Mouse (Mus musculus) right cerebral cortex, postnatal 4 days (tissue): ENCODE data around the gene 1700016D06Rik.

Experiments
- DNase-seq: peaks from one replicate; pipeline ENCODE4 v3.0.0-alpha.2; 2022

The 1700016D06Rik gene

GRCm38 (mm10) chr8:11701428-11701827, 565 bp upstream of the 1700016D06Rik start:
- DNase-seq = no peak

- peak; percentile 93 for DNase-seq
Measured at GRCm38 (mm10) chr8:11700060-11701032, 517 bp downstream of the 1700016D06Rik start.

- no peak for DNase-seq
Measured at GRCm38 (mm10) chr8:11699442-11700001, 1.3 kb downstream of the 1700016D06Rik start.

- no peak for DNase-seq
Measured at GRCm38 (mm10) chr8:11697467-11697866, 3.4 kb downstream of the 1700016D06Rik start.

GRCm38 (mm10) chr8:11696176-11696575, 4.7 kb downstream of the 1700016D06Rik start:
- DNase-seq = no peak

GRCm38 (mm10) chr8:11693972-11694371, 6.9 kb downstream of the 1700016D06Rik start:
- DNase-seq = no peak

- DNase-seq = no peak
Measured at GRCm38 (mm10) chr8:11692455-11692854, 8.4 kb downstream of the 1700016D06Rik start.

- no peak for DNase-seq
Measured at GRCm38 (mm10) chr8:11691761-11692160, 9.1 kb downstream of the 1700016D06Rik start.

GRCm38 (mm10) chr8:11691284-11691683, 9.6 kb downstream of the 1700016D06Rik start:
- DNase-seq = no peak

- DNase-seq = no peak
Measured at GRCm38 (mm10) chr8:11689945-11690344, 10.9 kb downstream of the 1700016D06Rik start.

- no peak for DNase-seq
Measured at GRCm38 (mm10) chr8:11687251-11687650, 13.6 kb downstream of the 1700016D06Rik start.

GRCm38 (mm10) chr8:11684558-11684957, 16.3 kb downstream of the 1700016D06Rik start:
- no peak for DNase-seq

- no peak for DNase-seq
Measured at GRCm38 (mm10) chr8:11668308-11668707, 32.6 kb downstream of the 1700016D06Rik start.

GRCm38 (mm10) chr8:11666023-11666716, 34.7 kb downstream of the 1700016D06Rik start:
- DNase-seq = peak; percentile 6

- no peak for DNase-seq
Measured at GRCm38 (mm10) chr8:11661969-11662368, 38.9 kb downstream of the 1700016D06Rik start.

GRCm38 (mm10) chr8:11650021-11650420, 50.8 kb downstream of the 1700016D06Rik start:
- DNase-seq = no peak

GRCm38 (mm10) chr8:11643123-11643522, 57.7 kb downstream of the 1700016D06Rik start:
- peak; percentile 12 for DNase-seq

GRCm38 (mm10) chr8:11640606-11641005, 60.3 kb downstream of the 1700016D06Rik start:
- DNase-seq = no peak

- DNase-seq = no peak
Measured at GRCm38 (mm10) chr8:11637531-11637930, 63.3 kb downstream of the 1700016D06Rik start.

- DNase-seq = peak; percentile 73
Measured at GRCm38 (mm10) chr8:11636324-11637057, 64.4 kb downstream of the 1700016D06Rik start.

GRCm38 (mm10) chr8:11635611-11636081, 65.2 kb downstream of the 1700016D06Rik start, which contains the start of gene Ankrd10:
TSS of gene Ankrd10 (minus strand) at chr8:11635757.
- DNase-seq = peak; percentile 88

- DNase-seq = peak; percentile 88
Measured at GRCm38 (mm10) chr8:11635012-11635577, 65.8 kb downstream of the 1700016D06Rik start.
